Mouse (Mus musculus) telencephalon, adult 2 months (tissue): ENCODE results near the gene Nmb.

Experiments
- DNase-seq: peaks from one replicate; pipeline ENCODE4 v3.0.0-alpha.2; 2011; ENCODE audit warnings: low read depth, low spot score

The Nmb gene

GRCm38 (mm10) chr7:80900944-80901501 is 3.9 kb downstream of the Nmb start, which contains the start of gene Wdr73:
Gene Wdr73 (minus strand): TSS chr7:80901269.
- peak; percentile 86 for DNase-seq

DNA sequence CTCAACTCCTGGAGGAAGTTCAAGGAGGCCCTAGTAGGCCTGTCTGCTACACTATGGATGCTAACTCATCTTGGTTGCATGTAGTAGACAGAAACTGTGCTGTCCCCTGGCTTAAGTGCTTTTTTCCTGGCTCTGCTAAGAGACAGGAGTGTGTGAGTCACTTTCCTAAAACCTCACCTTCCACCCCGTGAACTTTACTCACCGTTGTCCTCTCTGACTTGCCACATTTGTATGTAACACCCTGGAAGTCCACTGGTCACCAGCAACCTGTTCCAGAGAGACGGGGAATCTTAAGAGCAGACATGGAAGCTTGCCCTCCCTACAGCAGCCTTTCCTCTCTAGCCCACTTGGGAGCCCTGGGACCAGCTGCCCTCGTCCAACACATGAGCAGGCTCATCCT is 7.2 kb downstream of the Nmb start:
- DNase-seq = no peak

DNA sequence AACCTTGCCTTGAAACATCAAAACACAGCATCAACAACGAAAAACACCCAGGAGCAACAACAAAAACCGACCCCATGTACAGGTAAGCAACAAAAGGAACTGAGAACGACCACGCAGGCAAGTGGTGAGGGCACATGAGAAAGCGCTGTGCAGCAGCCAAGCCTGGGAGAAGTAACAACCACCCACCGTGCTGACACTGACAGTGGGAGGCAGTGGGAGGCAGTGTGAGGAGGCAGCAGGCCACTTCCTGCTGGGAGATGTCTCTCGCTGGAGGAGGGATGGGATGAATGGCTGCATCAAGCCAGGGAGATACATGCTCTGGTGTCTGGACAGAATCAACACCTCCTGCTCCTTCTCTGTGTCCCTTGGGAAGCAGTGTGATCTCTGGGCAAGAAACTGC is 7.7 kb downstream of the Nmb start:
- DNase-seq = no peak

DNA sequence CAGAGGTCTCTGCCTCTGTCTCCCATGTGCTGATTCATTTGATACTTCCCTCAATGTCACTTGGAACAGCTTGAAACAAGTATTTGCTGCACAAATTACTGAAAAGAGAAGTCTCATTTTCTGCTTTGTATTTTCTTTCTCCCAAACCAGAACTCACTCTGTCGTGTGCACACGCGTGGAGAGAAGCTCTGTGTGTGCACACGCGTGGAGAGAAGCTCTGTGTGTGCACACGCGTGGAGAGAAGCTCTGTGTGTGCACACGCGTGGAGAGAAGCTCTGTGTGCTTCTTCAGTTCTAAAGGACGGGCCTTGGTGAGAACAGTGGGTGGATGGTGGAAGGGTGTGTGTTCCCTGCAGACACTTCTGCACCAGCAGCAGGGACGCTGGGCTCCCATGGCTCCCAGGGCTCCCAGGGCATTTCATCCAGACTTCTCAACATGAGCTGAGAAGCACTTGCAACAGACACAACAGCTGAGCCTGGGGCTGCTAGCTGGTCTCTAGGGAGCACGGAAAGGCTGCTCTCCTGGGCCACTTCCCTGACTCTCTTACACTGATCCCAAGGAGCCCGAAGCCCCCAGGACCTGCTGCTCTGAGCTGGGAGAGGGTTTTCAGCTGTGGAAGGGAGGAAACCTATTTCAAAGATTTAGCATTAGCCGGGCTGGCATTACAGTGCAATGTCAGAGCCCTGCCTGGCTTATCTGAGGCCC is 9.9 kb downstream of the Nmb start:
- no peak for DNase-seq

DNA sequence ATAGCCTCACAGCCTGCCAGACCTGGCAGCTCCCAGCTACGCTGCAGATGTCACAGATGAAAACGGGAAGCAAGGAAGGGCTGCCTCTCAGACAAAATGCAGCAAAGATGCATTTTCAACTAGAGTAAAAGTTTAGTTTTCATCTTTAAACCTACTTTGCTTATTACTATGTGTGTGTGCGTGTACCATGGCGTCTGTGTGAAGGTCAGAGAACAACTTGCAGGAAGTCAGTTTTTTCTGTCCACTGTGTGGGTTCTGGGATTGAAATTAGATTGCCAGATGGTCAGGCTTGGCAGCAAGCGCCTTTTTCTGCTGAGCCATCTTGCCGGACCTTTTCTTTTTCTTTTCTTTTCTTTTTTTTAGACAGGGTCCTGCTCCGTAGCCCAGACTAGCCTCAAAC is 10.7 kb downstream of the Nmb start:
- no peak for DNase-seq

DNA sequence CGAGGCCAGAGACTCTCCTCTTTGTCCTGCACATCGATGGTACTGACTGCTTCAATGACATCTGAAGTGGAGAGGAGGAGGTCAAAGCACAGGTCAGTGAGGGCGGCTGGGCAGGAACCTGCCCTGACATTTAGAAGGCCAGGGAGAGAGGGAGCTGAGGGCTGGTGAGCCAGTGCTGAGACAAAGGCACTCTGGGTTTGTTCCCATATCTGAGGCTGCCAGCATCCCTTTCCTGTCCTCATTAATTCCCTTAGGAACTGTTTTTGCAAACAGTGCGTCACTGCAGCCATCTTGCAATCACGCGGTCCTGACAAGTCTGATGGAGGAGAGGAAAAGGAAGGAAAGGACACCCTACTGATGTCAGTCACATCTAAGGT is 11.1 kb downstream of the Nmb start:
- DNase-seq = no peak

- no peak for DNase-seq
Measured at GRCm38 (mm10) chr7:80893086-80893752, 11.7 kb downstream of the Nmb start.

DNA sequence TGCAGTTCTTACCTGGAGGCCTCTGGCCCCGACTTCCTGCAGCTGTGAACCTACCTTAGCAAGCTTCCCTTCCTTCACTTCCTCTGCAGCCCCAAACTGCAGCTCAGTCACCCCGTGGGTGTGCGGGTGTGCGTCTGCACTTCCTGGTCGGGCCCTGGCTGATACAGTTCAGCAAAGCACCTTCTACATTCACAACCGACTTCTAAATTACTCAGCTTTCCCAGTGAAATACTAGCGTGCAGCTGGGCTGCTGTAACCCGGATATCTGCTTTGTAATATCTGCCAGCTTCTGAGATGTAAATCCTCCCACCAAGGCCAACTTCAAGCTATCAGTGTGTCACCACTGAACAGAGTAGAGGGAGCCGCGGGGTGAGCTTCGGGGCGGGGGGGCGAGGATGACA is 15.0 kb downstream of the Nmb start:
- DNase-seq = no peak

- DNase-seq = no peak
Measured at GRCm38 (mm10) chr7:80889021-80889511, 15.8 kb downstream of the Nmb start.

GRCm38 (mm10) chr7:80888595-80888994 is 16.3 kb downstream of the Nmb start:
- DNase-seq = no peak

DNA sequence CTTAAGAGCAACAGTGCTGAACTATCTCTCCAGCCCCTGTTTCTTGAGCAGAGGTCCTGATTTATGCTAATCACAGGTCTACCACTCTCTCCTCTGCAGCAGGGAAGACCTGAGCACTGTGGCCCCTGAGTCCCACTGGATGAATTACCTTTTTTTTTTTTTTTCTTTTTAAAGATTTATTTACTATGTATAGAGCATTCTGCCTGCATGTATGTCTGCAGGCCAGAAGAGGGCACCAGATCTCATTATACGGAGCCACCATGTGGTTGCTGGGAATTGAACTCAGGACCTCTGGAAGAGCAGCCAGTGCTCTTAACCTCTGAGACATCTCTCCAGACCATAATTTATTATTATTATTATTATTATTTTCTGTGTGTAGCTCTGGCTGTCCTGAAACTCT is 19.2 kb downstream of the Nmb start:
- no peak for DNase-seq

DNA sequence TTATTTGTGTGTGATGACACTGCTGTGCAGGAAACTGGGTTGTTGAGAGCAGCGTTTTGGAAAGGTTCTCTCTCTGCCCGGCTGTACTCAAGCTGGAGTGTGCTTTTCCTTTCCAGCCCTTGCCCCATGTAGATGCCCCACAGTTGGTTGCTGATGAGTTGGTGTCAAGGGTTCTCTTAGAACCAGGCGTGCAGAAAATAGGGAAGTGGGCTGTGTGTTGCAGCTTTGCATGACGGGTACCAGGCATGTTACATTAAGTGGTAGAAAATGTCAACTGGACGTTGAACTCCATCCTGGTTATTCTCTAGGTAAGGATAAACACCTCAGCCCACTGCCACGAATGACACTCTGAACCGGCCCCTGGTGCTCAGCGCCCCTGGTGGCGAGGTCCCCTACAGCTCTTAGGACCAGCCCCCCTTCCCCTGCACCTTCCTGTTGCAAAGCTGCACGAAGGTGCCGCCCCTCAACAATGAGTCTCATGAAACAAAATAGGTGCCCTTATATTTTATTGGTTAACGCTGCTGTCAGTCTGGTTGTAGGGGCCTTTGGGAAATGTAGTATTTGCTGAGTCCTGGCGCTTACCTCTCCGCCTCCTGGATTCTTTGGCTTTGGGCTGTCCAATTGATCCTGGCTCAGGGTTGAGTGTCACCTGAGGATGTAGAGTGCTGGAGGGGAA is 21.9 kb downstream of the Nmb start:
- DNase-seq = peak; percentile 94

DNA sequence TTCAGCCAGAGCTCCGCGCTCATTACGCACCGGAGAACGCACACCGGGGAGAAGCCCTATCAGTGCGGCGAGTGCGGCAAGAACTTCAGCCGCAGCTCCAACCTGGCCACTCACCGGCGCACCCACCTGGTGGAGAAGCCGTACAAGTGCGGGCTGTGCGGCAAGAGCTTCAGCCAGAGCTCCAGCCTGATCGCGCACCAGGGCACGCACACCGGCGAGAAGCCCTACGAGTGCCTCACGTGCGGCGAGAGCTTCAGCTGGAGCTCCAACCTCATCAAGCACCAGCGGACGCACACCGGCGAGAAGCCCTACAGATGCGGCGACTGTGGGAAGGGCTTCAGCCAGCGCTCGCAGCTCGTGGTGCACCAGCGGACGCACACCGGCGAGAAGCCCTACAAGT is 29.1 kb downstream of the Nmb start:
- no peak for DNase-seq

DNA sequence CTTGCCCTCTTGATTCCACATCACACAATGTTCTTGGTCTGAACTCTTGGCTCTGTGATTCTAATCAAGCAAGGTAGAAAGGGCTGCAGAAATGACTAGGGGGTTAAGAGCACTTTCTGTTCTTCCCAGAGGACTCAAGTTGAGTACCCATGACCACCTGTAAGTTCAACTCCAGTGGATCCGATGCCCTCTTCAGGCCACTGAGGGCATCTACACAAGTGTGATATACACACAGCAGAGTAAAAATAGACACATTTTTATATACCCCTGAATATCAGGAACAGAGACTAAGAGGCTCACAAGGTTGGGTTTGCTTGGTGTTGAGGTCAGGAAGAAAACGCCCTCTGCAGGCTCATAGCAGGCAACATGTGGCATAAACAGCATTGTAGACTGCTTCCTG is 31.2 kb downstream of the Nmb start:
- DNase-seq = no peak

GRCm38 (mm10) chr7:80873038-80873437 is 31.8 kb downstream of the Nmb start:
- DNase-seq = no peak

DNA sequence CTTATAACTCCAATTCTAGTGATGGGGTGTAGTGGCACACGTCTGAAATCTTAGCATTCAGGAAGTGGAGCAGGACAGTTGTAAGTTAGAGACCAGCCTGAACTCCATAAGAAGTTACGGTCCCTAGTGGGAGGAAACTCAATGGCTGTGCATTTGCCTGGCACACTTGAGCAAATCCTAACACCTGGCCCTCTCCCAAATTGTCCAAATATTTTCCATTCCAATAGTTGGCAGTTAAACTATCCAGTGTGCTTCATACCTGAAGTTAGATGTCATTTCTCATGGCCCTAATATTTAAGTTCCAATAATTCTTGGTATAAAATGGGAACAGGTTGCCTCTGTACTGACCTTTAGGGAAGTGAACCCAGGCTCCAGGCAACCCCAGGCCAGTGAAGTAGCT is 36.2 kb downstream of the Nmb start:
- no peak for DNase-seq

- DNase-seq = no peak
Measured at GRCm38 (mm10) chr7:80866514-80867147, 38.2 kb downstream of the Nmb start.

GRCm38 (mm10) chr7:80865521-80865920 is 39.4 kb downstream of the Nmb start:
- DNase-seq = no peak

- no peak for DNase-seq
Measured at GRCm38 (mm10) chr7:80864831-80865230, 40.0 kb downstream of the Nmb start.

DNA sequence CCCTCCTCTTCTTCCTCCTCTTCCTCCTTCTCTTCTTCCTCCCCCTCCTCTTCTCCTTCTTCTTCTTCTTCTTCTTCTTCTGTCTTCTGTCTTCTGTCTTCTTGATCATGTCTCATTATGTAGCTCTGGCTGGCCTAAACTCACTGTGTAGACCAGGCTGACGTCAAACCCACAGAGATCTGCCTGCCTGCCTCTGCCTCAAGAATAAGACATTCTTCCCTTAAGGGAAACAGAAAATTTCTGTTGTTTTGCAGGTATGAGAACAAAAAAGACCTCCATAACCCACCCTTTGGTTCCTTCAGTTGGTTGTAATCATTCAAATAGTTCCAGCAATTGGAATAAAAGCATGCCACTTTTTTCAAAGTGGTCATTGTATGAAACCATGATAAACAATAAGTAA is 40.7 kb downstream of the Nmb start:
- no peak for DNase-seq

DNA sequence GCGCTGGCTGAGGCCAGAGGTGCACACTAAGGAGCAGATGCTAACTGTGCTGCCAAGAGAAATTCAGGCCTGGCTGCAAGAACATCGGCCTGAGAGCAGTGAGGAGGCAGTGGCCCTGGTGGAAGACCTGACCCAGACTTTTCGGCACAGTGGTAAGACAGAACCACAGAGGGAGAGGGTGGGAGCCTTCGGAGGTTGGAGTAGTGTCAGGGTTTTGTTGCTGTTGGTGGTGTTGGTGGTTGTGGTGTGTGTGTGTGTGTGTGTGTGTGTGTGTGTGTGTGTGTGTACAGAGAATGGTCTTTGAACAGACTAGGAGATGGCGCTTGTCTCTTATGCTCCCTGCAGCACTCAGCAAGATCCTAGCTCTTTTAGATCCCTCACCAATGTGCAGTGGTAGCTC is 41.4 kb downstream of the Nmb start:
- DNase-seq = no peak

GRCm38 (mm10) chr7:80862475-80862874 is 42.4 kb downstream of the Nmb start:
- no peak for DNase-seq
